Mouse (Mus musculus) ES-E14 (cell line): ENCODE data around the gene Acrbp. TPM values are rescaled to one million over a fixed set of nuclear protein-coding genes. Genes with fewer than 3 reads are reported as not detected.
A peak's percentile ranks its signal among the peaks of the same experiment; 100 is the strongest.
"Not testable (repeated sequence)": the region's sequence is repeated elsewhere in the genome, so short reads cannot be mapped to it uniquely, and the experiment has no call there.

ENCODE experiments used
- DNase-seq: peaks from one replicate; pipeline ENCODE4 v3.0.0-alpha.2; 2013; ENCODE audit warnings: low read depth, low spot score
- H3K27ac ChIP-seq: 2 replicates; pipeline ENCODE4 v1.5.1; 2012; ENCODE audit warnings: low read depth, mild to moderate bottlenecking, low read length, moderate library complexity, mixed read lengths; ENCODE audit not compliant: poor library complexity, insufficient read depth, severe bottlenecking
- H3K36me3 ChIP-seq: 2 replicates; pipeline ENCODE4 v1.6.1; 2012; ENCODE audit warnings: mild to moderate bottlenecking, low read length, moderate library complexity, mixed read lengths; ENCODE audit not compliant: control insufficient read depth, poor library complexity, insufficient read depth, severe bottlenecking
- H3K4me1 ChIP-seq, 2 experiments: fragments of 150-350 bp in 1 of 2; sonication (generic) in 1 of 2; 2 replicates each; pipeline ENCODE4 v1.6.1; 2012; ENCODE audit warnings: low read length in 2 of 2, mild to moderate bottlenecking in 1 of 2, mixed read lengths in 1 of 2; ENCODE audit not compliant: control insufficient read depth in 2 of 2, insufficient read depth in 2 of 2, poor library complexity in 1 of 2
- H3K4me3 ChIP-seq, 2 experiments: fragments of 150-350 bp in 1 of 2; sonication (generic) in 1 of 2; 2 replicates each; pipeline ENCODE4 v1.5.1; 2012; ENCODE audit warnings: low read length in 2 of 2, low read depth in 1 of 2, mild to moderate bottlenecking in 1 of 2, mixed read lengths in 1 of 2; ENCODE audit not compliant: insufficient read depth in 1 of 2, poor library complexity in 1 of 2, severe bottlenecking in 1 of 2
- H3K9ac ChIP-seq: 2 replicates; pipeline ENCODE4 v1.6.1; 2012; ENCODE audit warnings: low read depth, mild to moderate bottlenecking, low read length, mixed read lengths; ENCODE audit not compliant: poor library complexity, insufficient read depth, severe bottlenecking
- H3K9me3 ChIP-seq: fragments of 150-350 bp; sonication (generic); 2 replicates; pipeline ENCODE4 v1.6.1; 2012; ENCODE audit warnings: low read depth, mild to moderate bottlenecking, low read length; ENCODE audit not compliant: control insufficient read depth, insufficient read depth
- CHD2 ChIP-seq: IDR thresholded peaks from 2 replicates; pipeline ENCODE4 v1.6.1; 2014; ENCODE audit warnings: mild to moderate bottlenecking, low read depth, low read length, inconsistent platforms
- HCFC1 ChIP-seq: IDR thresholded peaks from 2 replicates; pipeline ENCODE4 v1.6.1; 2012; ENCODE audit warnings: low read length, inconsistent platforms, borderline replicate concordance; ENCODE audit not compliant: insufficient read depth
- MAFK ChIP-seq: IDR thresholded peaks from 2 replicates; pipeline ENCODE4 v1.6.1; 2014; ENCODE audit warnings: mild to moderate bottlenecking, low read depth, low read length, inconsistent platforms; ENCODE audit not compliant: insufficient read depth
- ZC3H11A ChIP-seq: IDR thresholded peaks from 2 replicates; pipeline ENCODE4 v1.6.1; 2012; ENCODE audit warnings: low read depth, mild to moderate bottlenecking, inconsistent platforms, low read length, borderline replicate concordance
- ZNF384 ChIP-seq: IDR thresholded peaks from 2 replicates; pipeline ENCODE4 v1.6.1; 2012; ENCODE audit warnings: low read depth, low read length, inconsistent platforms
- in situ Hi-C, 2 experiments: fragments of 600-800 bp; cut with MboI; formaldehyde crosslinking; loops; one replicate each; pipeline ENCODE4 v1.15.1; 2025; ENCODE audit warnings: low sequenced_read_pairs in 2 of 2, inconsistent platforms in 1 of 2; ENCODE audit not compliant: unreplicated experiment in 2 of 2
- total RNA-seq: library from RNA; depleted of rRNA; stranded (reverse); fragments of 300-350 nt; gene quantifications from 2 replicates; pipeline ENCODE4 v1.2.3, GENCODE M21; 2012

Gene Acrbp
- total RNA-seq, 1 experiment: 9.6 TPM

GRCm38 (mm10) chr6:125008586-125009128 lies 40.8 kb upstream of the Acrbp start:
- H3K4me3 ChIP-seq: peak overlapping the region; percentile 69 to 97
- peaks cover 4 to 8% of the 10 kb centered on the region in 2 experiments; a peak in 3 of 4 replicates for H3K4me1 ChIP-seq
- in situ Hi-C loops: no loop called here
- TF ChIP-seq ZC3H11A: no peak
- TF ChIP-seq HCFC1: peak; percentile 95
- TF ChIP-seq ZNF384: peak; percentile 78
- no peak for TF ChIP-seq MAFK
- peak; percentile 44; the same call in 1 of the 2 replicates for TF ChIP-seq CHD2
- H3K9ac ChIP-seq: peak overlapping the region; percentile 95
- no peaks in the 10 kb centered on the region for H3K9me3 ChIP-seq
- peaks cover 2% of the 10 kb centered on the region; the same call in 1 of the 2 replicates for H3K36me3 ChIP-seq
- DNase-seq: peak; percentile 94
- peak overlapping the region; percentile 93 for H3K27ac ChIP-seq

GRCm38 (mm10) chr6:125009129-125009180 lies 40.5 kb upstream of the Acrbp start, which contains the start of gene Zfp384:
Zfp384 (plus strand) TSS chr6:125009145.
- in situ Hi-C loops: no loop called here
- no peak for TF ChIP-seq HCFC1
- peaks cover 2% of the 10 kb centered on the region; the same call in 1 of the 2 replicates for H3K36me3 ChIP-seq
- no peaks in the 10 kb centered on the region for H3K9me3 ChIP-seq
- peak within 1 kb of the TSS; percentile 95 for H3K9ac ChIP-seq
- no peak for DNase-seq
- peaks cover 4 to 8% of the 10 kb centered on the region in 2 experiments; a peak in 3 of 4 replicates for H3K4me1 ChIP-seq
- peak within 1 kb of the TSS; percentile 93 for H3K27ac ChIP-seq
- H3K4me3 ChIP-seq: peak within 1 kb of the TSS; percentile 69 to 97

- Histone ChIP-seq H3K9me3 (no peaks in the 10 kb centered on the region), H3K27ac (peak overlapping the region; percentile 93), H3K4me1 (peaks cover 3 to 4% of the 10 kb centered on the region in 2 experiments; a peak in 3 of 4 replicates), H3K9ac (peak overlapping the region; percentile 95), H3K36me3 (peaks cover 2% of the 10 kb centered on the region; the same call in 1 of the 2 replicates), H3K4me3 (peak overlapping the region; percentile 69 to 97)
- TF ChIP-seq HCFC1: no peak
- TF ChIP-seq CHD2: no peak
- TF ChIP-seq ZNF384: no peak
- no peak for TF ChIP-seq ZC3H11A
- TF ChIP-seq MAFK: no peak
- no peak for DNase-seq
- in situ Hi-C loops: no loop called here
These were observed 40.1 kb upstream of the Acrbp start for GRCm38 (mm10) chr6:125009181-125010073.

GRCm38 (mm10) chr6:125017682-125018081 lies 31.8 kb upstream of the Acrbp start:
- TF ChIP-seq ZC3H11A: no peak
- Histone ChIP-seq H3K9me3 (no peaks in the 10 kb centered on the region), H3K9ac (no peak overlapping the region), H3K27ac (no peak overlapping the region), H3K36me3 (peaks cover 2% of the 10 kb centered on the region), H3K4me1 (0 out of 4 replicates have a peak, but pooled peaks cover 2 to 3% of the 10 kb centered on the region in 2 experiments), H3K4me3 (no peak overlapping the region)
- in situ Hi-C loops: no loop called here
- no peak for DNase-seq

- H3K4me1 ChIP-seq, in situ Hi-C loops, H3K9ac ChIP-seq, H3K4me3 ChIP-seq, H3K9me3 ChIP-seq, H3K27ac ChIP-seq: not testable (repeated sequence)
- DNase-seq: peak; percentile 68
- H3K36me3 ChIP-seq: peaks cover 38% of the 10 kb centered on the region
- TF ChIP-seq ZC3H11A (peak; percentile 71; the same call in 1 of the 2 replicates), ZNF384 (peak; percentile 64; the same call in 1 of the 2 replicates), HCFC1 (peak; percentile 57; the same call in 1 of the 2 replicates)
These were observed 19.0 kb upstream of the Acrbp start for GRCm38 (mm10) chr6:125030532-125030931.
